Mouse (Mus musculus) C2C12 (cell line): Measurements from ENCODE around the gene Pafah2. TPM values are rescaled to one million over a fixed set of nuclear protein-coding genes. Genes with fewer than 3 reads are reported as not detected.

ENCODE experiments used
- H3K27me3 ChIP-seq: one replicate; pipeline ENCODE4 v1.6.1; 2011; ENCODE audit not compliant: control insufficient read depth, insufficient read depth, insufficient read length
- H3K36me3 ChIP-seq: one replicate; pipeline ENCODE4 v1.6.1; 2011; ENCODE audit not compliant: control insufficient read depth, insufficient read depth
- H3K4me3 ChIP-seq: one replicate; pipeline ENCODE4 v1.5.1; 2011; ENCODE audit warnings: mild to moderate bottlenecking, control low read depth; ENCODE audit not compliant: poor library complexity, insufficient read depth, severe bottlenecking
- H3K79me2 ChIP-seq: one replicate; pipeline ENCODE4 v1.6.1; 2011; ENCODE audit not compliant: control insufficient read depth, insufficient read depth
- H3K79me3 ChIP-seq: one replicate; pipeline ENCODE4 v1.6.1; 2011; ENCODE audit warnings: low read depth, control low read depth
- H3ac ChIP-seq: one replicate; pipeline ENCODE3; 2011; ENCODE audit warnings: low read depth; ENCODE audit not compliant: control insufficient read depth, insufficient read length
- CEBPB ChIP-seq: IDR thresholded peaks from one replicate; pipeline ENCODE4 v1.6.1; 2011; ENCODE audit warnings: low read depth, mild to moderate bottlenecking, control low read depth, moderate library complexity
- CTCF ChIP-seq: IDR thresholded peaks from one replicate; pipeline ENCODE4 v1.5.1; 2011; ENCODE audit not compliant: control insufficient read depth, insufficient read depth, insufficient read length
- FOSL1 ChIP-seq: IDR thresholded peaks from one replicate; pipeline ENCODE4 v1.8.0; 2011; ENCODE audit warnings: mild to moderate bottlenecking, low read length; ENCODE audit not compliant: poor library complexity, insufficient read depth, severe bottlenecking
- MAX ChIP-seq: IDR thresholded peaks from one replicate; pipeline ENCODE4 v1.6.1; 2011; ENCODE audit warnings: mild to moderate bottlenecking, control low read depth
- MYOD1 ChIP-seq: IDR thresholded peaks from one replicate; pipeline ENCODE4 v1.6.1; 2011; ENCODE audit warnings: low read depth; ENCODE audit not compliant: control insufficient read depth, insufficient read length
- MYOG ChIP-seq: IDR thresholded peaks from one replicate; pipeline ENCODE4 v1.6.1; 2011; ENCODE audit not compliant: control insufficient read depth, insufficient read length; ENCODE audit errors: extremely low read depth
- USF1 ChIP-seq: IDR thresholded peaks from one replicate; pipeline ENCODE4 v1.6.1; 2011; ENCODE audit warnings: low read depth, mild to moderate bottlenecking, control low read depth, moderate library complexity
- polyA plus RNA-seq: library from polyadenylated mRNA; unstranded; fragments of >200 nt; fragmentation: generic; extraction: Trizol; gene quantifications from one replicate; pipeline ENCODE4 v1.2.1, GENCODE M21; 2012; ENCODE audit warnings: missing spikeins

Pafah2 gene
- polyA plus RNA-seq, 1 experiment: 9.0 TPM

DNA sequence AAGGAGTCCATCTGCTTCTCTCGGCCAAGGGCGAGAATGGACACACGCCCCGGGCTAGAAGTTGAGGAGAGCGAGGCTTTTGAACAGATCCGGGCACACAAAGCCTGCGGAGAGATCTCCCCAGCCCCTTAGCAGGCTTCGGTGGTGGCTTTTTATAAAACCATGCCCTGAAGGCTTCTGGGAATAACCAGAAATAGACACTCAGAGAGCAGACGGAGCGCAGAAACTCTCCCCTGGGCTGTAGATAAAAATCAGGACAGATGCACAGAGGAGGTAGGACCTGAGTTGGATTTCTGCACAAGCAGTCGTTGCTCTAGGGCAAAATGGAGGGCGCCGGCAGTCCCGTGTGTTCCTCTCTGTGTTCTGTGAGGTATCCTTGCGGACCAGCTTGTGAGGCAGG lies 20.5 kb downstream of the Pafah2 start:
- no peaks in the 10 kb centered on the region for H3K36me3 ChIP-seq
- no peak overlapping the region for H3K4me3 ChIP-seq
- no peak overlapping the region for H3ac ChIP-seq
- no peaks in the 10 kb centered on the region for H3K27me3 ChIP-seq
- no peaks in the 10 kb centered on the region for H3K79me3 ChIP-seq
- H3K79me2 ChIP-seq: no peaks in the 10 kb centered on the region
- TF ChIP-seq CTCF (no peak), MAX (no peak), MYOD1 (no peak)

DNA sequence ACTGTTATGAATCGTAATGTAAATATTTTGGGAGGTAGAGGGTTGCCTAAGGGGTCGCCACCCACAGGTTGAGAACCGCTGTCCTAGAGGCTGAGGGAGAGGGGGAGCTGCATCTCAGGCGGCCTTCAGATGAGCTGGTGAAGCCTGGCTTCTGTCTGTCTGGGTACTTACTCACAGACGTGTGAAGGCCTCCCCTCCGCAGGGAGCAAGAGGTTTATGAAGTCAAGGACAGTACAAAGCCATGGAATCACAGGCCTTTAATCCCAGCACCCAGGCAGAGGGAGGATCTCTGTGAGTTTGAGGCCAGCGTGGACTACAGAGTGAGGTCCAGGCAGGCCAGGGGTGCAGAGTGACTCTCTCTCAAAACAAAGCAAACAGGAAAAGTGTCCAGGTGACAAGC lies 21.0 kb downstream of the Pafah2 start:
- no peaks in the 10 kb centered on the region for H3K36me3 ChIP-seq
- H3K79me3 ChIP-seq: no peaks in the 10 kb centered on the region
- H3K79me2 ChIP-seq: no peaks in the 10 kb centered on the region
- H3K4me3 ChIP-seq: no peak overlapping the region
- H3K27me3 ChIP-seq: no peaks in the 10 kb centered on the region
- H3ac ChIP-seq: no peak overlapping the region
- no peak for TF ChIP-seq MYOD1
- no peak for TF ChIP-seq CEBPB
- no peak for TF ChIP-seq USF1
- no peak for TF ChIP-seq CTCF
- no peak for TF ChIP-seq MAX
- no peak for TF ChIP-seq MYOG
- TF ChIP-seq FOSL1: no peak

- no peaks in the 10 kb centered on the region for H3K79me3 ChIP-seq
These were observed 25.9 kb downstream of the Pafah2 start for GRCm38 (mm10) chr4:134421971-134422370.

DNA sequence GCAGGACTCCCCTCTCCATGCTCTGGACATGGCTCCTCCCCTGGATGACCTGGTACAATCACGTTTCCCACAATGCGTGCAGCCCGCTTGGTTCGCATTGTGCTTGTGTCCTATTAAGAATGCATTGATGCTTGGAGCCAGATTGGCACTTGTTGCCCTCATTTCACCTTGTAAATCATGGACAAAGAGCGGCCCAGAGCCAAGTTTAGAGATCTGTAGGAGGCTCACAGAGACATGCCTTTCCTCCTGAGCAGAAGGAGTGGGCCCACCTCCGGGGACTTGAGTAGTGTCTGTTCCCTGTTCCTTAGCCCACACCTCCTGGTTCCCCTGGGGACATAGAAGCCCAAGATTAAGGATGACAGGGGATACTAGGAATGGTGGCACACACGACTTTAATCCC lies 27.8 kb downstream of the Pafah2 start:
- Histone ChIP-seq H3K79me2 (no peaks in the 10 kb centered on the region), H3K27me3 (no peaks in the 10 kb centered on the region), H3ac (no peak overlapping the region), H3K79me3 (no peaks in the 10 kb centered on the region), H3K36me3 (no peaks in the 10 kb centered on the region), H3K4me3 (no peak overlapping the region)
- TF ChIP-seq MYOD1 (no peak), MAX (no peak), CTCF (no peak), FOSL1 (no peak), MYOG (no peak), USF1 (no peak), CEBPB (no peak)

More at GRCm38 (mm10) chr4:134421971-134422370, 25.9 kb downstream of the Pafah2 start:
- no peak overlapping the region for H3ac ChIP-seq
- H3K27me3 ChIP-seq: no peaks in the 10 kb centered on the region
- no peak overlapping the region for H3K4me3 ChIP-seq
- no peaks in the 10 kb centered on the region for H3K79me2 ChIP-seq
- no peak for TF ChIP-seq CEBPB
- no peak for TF ChIP-seq MYOG
- no peak for TF ChIP-seq MYOD1
- no peak for TF ChIP-seq USF1
- TF ChIP-seq CTCF: no peak
- TF ChIP-seq FOSL1: no peak
- TF ChIP-seq MAX: no peak
- no peaks in the 10 kb centered on the region for H3K36me3 ChIP-seq

GRCm38 (mm10) chr4:134425088-134425487 lies 29.0 kb downstream of the Pafah2 start:
- Histone ChIP-seq H3K4me3 (no peak overlapping the region), H3K36me3 (no peaks in the 10 kb centered on the region)
- TF ChIP-seq MAX (no peak), MYOD1 (no peak), CTCF (no peak), CEBPB (no peak), MYOG (no peak), USF1 (no peak)

GRCm38 (mm10) chr4:134430381-134431004 lies 34.4 kb downstream of the Pafah2 start:
- no peak overlapping the region for H3ac ChIP-seq
- no peaks in the 10 kb centered on the region for H3K36me3 ChIP-seq
- H3K4me3 ChIP-seq: no peak overlapping the region
- H3K79me2 ChIP-seq: no peaks in the 10 kb centered on the region
- no peaks in the 10 kb centered on the region for H3K79me3 ChIP-seq
- H3K27me3 ChIP-seq: no peaks in the 10 kb centered on the region
- no peak for TF ChIP-seq CEBPB
- no peak for TF ChIP-seq MAX

More at GRCm38 (mm10) chr4:134425088-134425487, 29.0 kb downstream of the Pafah2 start:
- Histone ChIP-seq H3ac (no peak overlapping the region), H3K79me2 (no peaks in the 10 kb centered on the region), H3K79me3 (no peaks in the 10 kb centered on the region), H3K27me3 (no peaks in the 10 kb centered on the region)
